Mouse (Mus musculus): ENCODE data around the gene Col25a1. TPM values are rescaled to one million over a fixed set of nuclear protein-coding genes. Genes with fewer than 3 reads are reported as not detected.

Gene Col25a1
- polyA plus RNA-seq, 1 experiment, result 0.05 TPM

DNA sequence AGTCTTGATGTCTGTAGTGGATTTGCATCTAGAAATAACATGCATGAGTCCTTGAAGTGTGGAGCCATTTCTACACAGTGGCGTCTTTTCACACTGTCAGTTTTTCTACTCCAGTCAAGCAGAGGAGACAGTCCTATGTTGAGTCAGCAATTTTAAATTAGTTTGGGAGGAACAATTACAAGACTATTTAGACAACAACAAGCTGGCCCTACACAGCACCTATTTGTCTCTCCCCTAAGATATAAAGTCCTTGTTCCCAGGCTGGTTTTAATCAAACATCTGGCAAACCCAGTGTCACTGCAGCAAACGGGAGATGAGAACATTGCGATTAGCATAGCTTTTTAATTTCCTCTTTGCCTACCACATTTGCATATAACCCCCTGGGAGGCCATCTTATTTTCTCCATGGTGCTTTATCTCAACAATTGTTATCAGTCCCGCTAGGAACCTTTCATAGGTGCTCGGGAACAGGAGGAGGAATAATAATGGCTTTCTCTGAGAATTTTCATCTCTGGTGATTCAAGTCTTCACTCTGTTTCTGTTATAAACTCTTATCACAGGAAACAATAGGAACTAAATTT, 37.1 kb upstream of the Col25a1 start:
- H3K27me3 ChIP-seq (ENCODE audit: control insufficient read depth, insufficient read depth, insufficient read length), result no peaks in the 10 kb centered on the region
- H3K36me3 ChIP-seq (ENCODE audit: control insufficient read depth, insufficient read depth), result no peaks in the 10 kb centered on the region
- H3K4me3 ChIP-seq (ENCODE audit: insufficient read depth, poor library complexity, severe bottlenecking), result no peak overlapping the region
- TF ChIP-seq CTCF (IDR thresholded peaks at IDR 0.05; ENCODE audit: control insufficient read depth, insufficient read depth, insufficient read length) (no peak), MYOD1 (IDR thresholded peaks at IDR 0.05; ENCODE audit: control insufficient read depth, insufficient read length, low read depth) (no peak), CEBPB (IDR thresholded peaks at IDR 0.05; ENCODE audit: low read depth) (no peak), MAX (IDR thresholded peaks at IDR 0.05) (no peak), FOSL1 (IDR thresholded peaks at IDR 0.05; ENCODE audit: insufficient read depth, low read length, poor library complexity, severe bottlenecking) (no peak)
- no peaks in the 10 kb centered on the region for H3K79me3 ChIP-seq (ENCODE audit: low read depth)
- H3ac ChIP-seq (ENCODE audit: control insufficient read depth, insufficient read length, low read depth), result no peak overlapping the region
- no peaks in the 10 kb centered on the region for H3K79me2 ChIP-seq (ENCODE audit: control insufficient read depth, insufficient read depth)

DNA sequence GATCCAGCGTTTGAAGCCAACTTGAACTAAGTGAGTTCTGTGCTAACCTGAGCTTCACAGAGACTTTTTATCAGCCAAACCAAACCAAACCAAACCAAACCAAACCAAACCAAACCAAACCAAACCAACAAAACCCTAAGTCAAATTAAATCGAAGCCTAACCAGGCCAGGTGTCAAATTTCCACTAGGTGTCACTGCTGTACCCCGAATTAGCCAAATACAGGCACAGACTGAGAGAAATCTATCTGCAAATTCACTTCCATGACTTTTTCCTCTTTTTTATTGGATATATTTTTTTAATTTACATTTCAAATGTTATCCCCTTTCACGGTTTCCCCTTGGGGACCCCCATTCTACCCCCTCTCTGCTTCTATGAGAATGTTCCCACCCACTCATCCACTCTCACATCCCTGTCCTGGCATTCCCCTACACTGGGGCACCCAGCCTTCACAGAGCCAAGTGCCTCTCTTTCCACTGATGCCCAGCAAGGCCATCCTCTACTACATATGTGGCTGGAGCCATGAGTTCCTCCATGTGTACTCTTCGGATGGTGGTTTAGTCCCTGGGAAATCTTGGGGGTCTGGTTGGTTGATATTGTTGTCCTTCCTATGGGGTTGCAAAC, 36.0 kb upstream of the Col25a1 start:
- TF ChIP-seq CTCF (IDR thresholded peaks at IDR 0.05; ENCODE audit: control insufficient read depth, insufficient read depth, insufficient read length) (peak; percentile 30), MYOD1 (IDR thresholded peaks at IDR 0.05; ENCODE audit: control insufficient read depth, insufficient read length, low read depth) (no peak), CEBPB (IDR thresholded peaks at IDR 0.05; ENCODE audit: low read depth) (no peak)
- H3K4me3 ChIP-seq (ENCODE audit: insufficient read depth, poor library complexity, severe bottlenecking), result no peak overlapping the region
- no peaks in the 10 kb centered on the region for H3K27me3 ChIP-seq (ENCODE audit: control insufficient read depth, insufficient read depth, insufficient read length)
- H3K79me3 ChIP-seq (ENCODE audit: low read depth), result no peaks in the 10 kb centered on the region
- H3K36me3 ChIP-seq (ENCODE audit: control insufficient read depth, insufficient read depth), result no peaks in the 10 kb centered on the region
- H3K79me2 ChIP-seq (ENCODE audit: control insufficient read depth, insufficient read depth), result no peaks in the 10 kb centered on the region
- no peak overlapping the region for H3ac ChIP-seq (ENCODE audit: control insufficient read depth, insufficient read length, low read depth)

DNA sequence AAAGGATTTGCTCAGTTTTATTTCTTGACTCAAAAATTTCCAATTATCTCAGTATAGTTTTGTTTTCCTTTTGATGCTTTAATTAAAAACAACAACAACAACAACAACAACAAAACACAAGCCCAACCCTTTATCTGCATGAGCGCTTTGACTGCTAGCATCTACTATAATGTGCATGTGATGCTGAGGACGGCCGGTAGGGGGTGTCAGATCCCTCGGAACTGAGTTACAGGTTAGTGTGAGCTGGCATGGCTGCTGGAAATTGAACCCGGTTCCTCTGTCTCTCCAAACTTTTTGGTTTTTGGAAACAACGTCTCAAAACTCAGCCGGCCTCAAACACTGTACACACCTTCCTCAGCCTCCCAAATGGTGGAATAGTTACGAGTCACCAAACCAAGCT, 27.8 kb upstream of the Col25a1 start:
- Histone ChIP-seq H3ac (ENCODE audit: control insufficient read depth, insufficient read length, low read depth) (no peak overlapping the region), H3K27me3 (ENCODE audit: control insufficient read depth, insufficient read depth, insufficient read length) (no peaks in the 10 kb centered on the region), H3K79me2 (ENCODE audit: control insufficient read depth, insufficient read depth) (no peaks in the 10 kb centered on the region), H3K4me3 (ENCODE audit: insufficient read depth, poor library complexity, severe bottlenecking) (no peak overlapping the region), H3K79me3 (ENCODE audit: low read depth) (no peaks in the 10 kb centered on the region), H3K36me3 (ENCODE audit: control insufficient read depth, insufficient read depth) (no peaks in the 10 kb centered on the region)
- TF ChIP-seq CTCF (IDR thresholded peaks at IDR 0.05; ENCODE audit: control insufficient read depth, insufficient read depth, insufficient read length), result peak; percentile 19
- no peak for TF ChIP-seq MAX (IDR thresholded peaks at IDR 0.05)
- TF ChIP-seq USF1 (IDR thresholded peaks at IDR 0.05; ENCODE audit: low read depth), result no peak

DNA sequence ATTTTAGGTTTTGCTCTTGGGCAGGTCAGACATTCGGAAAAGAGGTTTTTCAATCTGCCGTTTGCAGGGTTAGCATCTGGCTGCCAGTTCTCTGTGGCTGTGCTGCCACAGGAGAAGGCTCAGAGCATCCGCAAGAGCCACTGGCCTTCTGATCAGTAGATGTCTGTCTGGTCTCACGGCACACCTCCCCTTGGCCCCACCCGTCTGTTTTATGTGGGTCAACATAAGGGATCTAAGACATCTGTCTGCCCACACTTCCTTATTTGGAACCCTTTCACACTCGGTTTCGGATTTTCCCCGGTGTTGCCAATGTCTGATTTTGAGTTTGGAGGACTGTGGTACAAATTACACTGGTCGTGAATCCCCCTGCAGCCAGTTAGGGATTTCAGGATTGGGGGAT, 26.8 kb upstream of the Col25a1 start:
- no peak overlapping the region for H3ac ChIP-seq (ENCODE audit: control insufficient read depth, insufficient read length, low read depth)
- no peaks in the 10 kb centered on the region for H3K27me3 ChIP-seq (ENCODE audit: control insufficient read depth, insufficient read depth, insufficient read length)
- no peaks in the 10 kb centered on the region for H3K79me2 ChIP-seq (ENCODE audit: control insufficient read depth, insufficient read depth)
- TF ChIP-seq MYOD1 (IDR thresholded peaks at IDR 0.05; ENCODE audit: control insufficient read depth, insufficient read length, low read depth) (no peak), USF1 (IDR thresholded peaks at IDR 0.05; ENCODE audit: low read depth) (no peak), CEBPB (IDR thresholded peaks at IDR 0.05; ENCODE audit: low read depth) (no peak), FOSL1 (IDR thresholded peaks at IDR 0.05; ENCODE audit: insufficient read depth, low read length, poor library complexity, severe bottlenecking) (no peak), CTCF (IDR thresholded peaks at IDR 0.05; ENCODE audit: control insufficient read depth, insufficient read depth, insufficient read length) (no peak), MAX (IDR thresholded peaks at IDR 0.05) (no peak), MYOG (IDR thresholded peaks at IDR 0.05; ENCODE audit: control insufficient read depth, extremely low read depth, insufficient read length) (no peak)
- no peaks in the 10 kb centered on the region for H3K79me3 ChIP-seq (ENCODE audit: low read depth)
- H3K4me3 ChIP-seq (ENCODE audit: insufficient read depth, poor library complexity, severe bottlenecking), result no peak overlapping the region
- H3K36me3 ChIP-seq (ENCODE audit: control insufficient read depth, insufficient read depth), result no peaks in the 10 kb centered on the region

DNA sequence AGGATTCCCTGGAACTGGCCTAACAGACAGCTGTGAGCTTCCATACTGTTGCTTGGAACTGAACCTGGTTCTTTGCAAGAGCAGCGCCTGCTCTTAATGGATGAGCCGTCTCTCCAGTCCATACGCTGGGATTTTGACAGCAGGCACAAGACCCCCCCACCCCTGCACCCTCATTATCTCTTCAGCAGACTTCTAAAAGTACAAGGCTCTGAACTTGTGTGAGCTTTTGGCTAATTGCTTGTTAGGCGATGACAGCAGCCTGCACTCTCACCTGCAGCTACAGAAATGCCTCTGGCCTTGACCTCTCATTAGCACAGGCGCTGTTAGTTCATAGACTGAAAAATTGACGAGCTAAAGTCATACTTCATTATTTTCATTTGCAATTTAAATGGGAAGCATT, 14.4 kb upstream of the Col25a1 start:
- Histone ChIP-seq H3ac (ENCODE audit: control insufficient read depth, insufficient read length, low read depth) (no peak overlapping the region), H3K79me2 (ENCODE audit: control insufficient read depth, insufficient read depth) (no peaks in the 10 kb centered on the region), H3K79me3 (ENCODE audit: low read depth) (no peaks in the 10 kb centered on the region), H3K4me3 (ENCODE audit: insufficient read depth, poor library complexity, severe bottlenecking) (no peak overlapping the region), H3K36me3 (ENCODE audit: control insufficient read depth, insufficient read depth) (no peaks in the 10 kb centered on the region), H3K27me3 (ENCODE audit: control insufficient read depth, insufficient read depth, insufficient read length) (no peaks in the 10 kb centered on the region)
- TF ChIP-seq MYOD1 (IDR thresholded peaks at IDR 0.05; ENCODE audit: control insufficient read depth, insufficient read length, low read depth) (no peak), CTCF (IDR thresholded peaks at IDR 0.05; ENCODE audit: control insufficient read depth, insufficient read depth, insufficient read length) (no peak), USF1 (IDR thresholded peaks at IDR 0.05; ENCODE audit: low read depth) (no peak), CEBPB (IDR thresholded peaks at IDR 0.05; ENCODE audit: low read depth) (no peak), FOSL1 (IDR thresholded peaks at IDR 0.05; ENCODE audit: insufficient read depth, low read length, poor library complexity, severe bottlenecking) (no peak), MYOG (IDR thresholded peaks at IDR 0.05; ENCODE audit: control insufficient read depth, extremely low read depth, insufficient read length) (no peak), MAX (IDR thresholded peaks at IDR 0.05) (no peak)

DNA sequence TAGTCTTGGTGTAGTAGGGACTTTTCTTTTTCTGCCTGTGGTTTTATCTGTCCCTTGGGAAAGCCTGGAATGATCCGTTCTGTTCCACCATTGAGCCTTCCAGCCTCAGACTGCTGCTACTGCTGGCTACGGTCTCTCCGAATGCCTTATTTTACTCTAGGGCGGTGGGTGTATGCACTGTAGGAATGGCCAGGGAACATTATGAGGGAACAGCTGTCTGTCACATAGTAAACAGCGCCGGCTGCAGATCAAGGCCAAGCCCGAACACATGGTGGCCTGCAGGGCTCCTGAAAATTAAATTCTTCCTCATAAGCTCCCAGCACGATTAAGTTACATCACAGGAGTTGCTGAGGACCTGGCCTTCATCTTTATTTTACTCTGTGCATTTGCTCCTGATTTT, 3.5 kb upstream of the Col25a1 start:
- no peak overlapping the region for H3K4me3 ChIP-seq (ENCODE audit: insufficient read depth, poor library complexity, severe bottlenecking)
- no peaks in the 10 kb centered on the region for H3K79me2 ChIP-seq (ENCODE audit: control insufficient read depth, insufficient read depth)
- no peak overlapping the region for H3ac ChIP-seq (ENCODE audit: control insufficient read depth, insufficient read length, low read depth)
- no peak for TF ChIP-seq MYOD1 (IDR thresholded peaks at IDR 0.05; ENCODE audit: control insufficient read depth, insufficient read length, low read depth)
- TF ChIP-seq FOSL1 (IDR thresholded peaks at IDR 0.05; ENCODE audit: insufficient read depth, low read length, poor library complexity, severe bottlenecking), result no peak
- no peak for TF ChIP-seq MYOG (IDR thresholded peaks at IDR 0.05; ENCODE audit: control insufficient read depth, extremely low read depth, insufficient read length)
- TF ChIP-seq MAX (IDR thresholded peaks at IDR 0.05), result no peak
- TF ChIP-seq USF1 (IDR thresholded peaks at IDR 0.05; ENCODE audit: low read depth), result no peak
- no peak for TF ChIP-seq CTCF (IDR thresholded peaks at IDR 0.05; ENCODE audit: control insufficient read depth, insufficient read depth, insufficient read length)
- TF ChIP-seq CEBPB (IDR thresholded peaks at IDR 0.05; ENCODE audit: low read depth), result no peak
- no peaks in the 10 kb centered on the region for H3K27me3 ChIP-seq (ENCODE audit: control insufficient read depth, insufficient read depth, insufficient read length)
- H3K36me3 ChIP-seq (ENCODE audit: control insufficient read depth, insufficient read depth), result no peaks in the 10 kb centered on the region
- H3K79me3 ChIP-seq (ENCODE audit: low read depth), result no peaks in the 10 kb centered on the region

All from C2C12 (cell line).